Mouse (Mus musculus): ENCODE data around the gene Gse1.

- TF ChIP-seq GATA1 (IDR thresholded peaks at IDR 0.05; ENCODE audit: low read length) (no peak), TAL1 (IDR thresholded peaks at IDR 0.05; ENCODE audit: low read length) (no peak)
These were observed 87.4 kb downstream of the Gse1 start for GRCm38 (mm10) chr8:120315644-120316043.
